Mouse (Mus musculus): Measurements from ENCODE around the gene Malsu1.

- TF ChIP-seq CTCF (IDR thresholded peaks at IDR 0.05; ENCODE audit: borderline replicate concordance, insufficient read depth, low read length) (no peak), POLR2A (IDR thresholded peaks at IDR 0.05; ENCODE audit: low read depth, low read length) (no peak)
These were observed 40.3 kb downstream of the Malsu1 start for GRCm38 (mm10) chr6:49113895-49114294.
